Mouse (Mus musculus) frontal cortex, postnatal 14 days (tissue): Measurements from ENCODE around the gene Celf2.

ENCODE experiments used
- DNase-seq, 2 experiments: peaks; one replicate each; pipeline ENCODE4 v3.0.0; 2022; ENCODE audit warnings: low spot score in 2 of 2

The Celf2 gene

DNA sequence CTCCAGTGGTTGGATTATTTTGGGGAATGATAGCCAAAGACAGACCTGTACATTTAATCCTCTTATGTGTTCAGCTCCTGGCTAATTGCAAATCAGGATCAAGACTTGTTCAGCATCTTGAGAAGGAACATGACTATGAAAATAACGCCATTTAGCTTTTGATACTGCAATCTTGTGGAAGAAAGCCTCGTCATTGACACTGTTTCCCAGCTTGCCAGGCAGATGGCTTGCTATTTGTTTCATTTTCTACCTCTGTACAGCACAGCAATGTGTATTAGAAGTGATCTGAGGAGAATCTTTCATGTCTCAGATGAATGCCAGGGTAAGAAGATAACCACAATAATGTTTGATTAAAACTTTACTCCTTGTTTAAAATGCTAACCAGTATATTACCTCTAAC lies 315.9 kb downstream of the Celf2 start:
- DNase-seq = no peak

DNA sequence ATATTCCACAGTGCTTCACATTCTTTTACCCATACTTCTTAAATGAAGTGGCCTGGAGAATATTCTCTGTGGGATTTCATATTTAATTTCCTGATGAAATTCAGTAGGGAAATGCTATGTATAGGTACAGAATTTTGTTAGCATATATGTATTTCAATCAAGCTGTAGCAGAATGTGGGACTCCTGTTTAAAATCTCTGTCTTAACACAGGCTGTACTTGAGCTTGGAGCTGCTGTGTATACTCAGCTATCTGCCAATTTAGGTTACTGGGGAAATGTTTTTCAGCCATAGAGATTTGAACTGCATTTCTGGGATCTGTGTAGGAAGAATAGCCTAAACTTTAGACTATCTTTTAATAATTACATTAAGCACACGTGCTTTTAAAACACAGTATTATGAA lies 330.2 kb downstream of the Celf2 start:
- DNase-seq = no peak

DNA sequence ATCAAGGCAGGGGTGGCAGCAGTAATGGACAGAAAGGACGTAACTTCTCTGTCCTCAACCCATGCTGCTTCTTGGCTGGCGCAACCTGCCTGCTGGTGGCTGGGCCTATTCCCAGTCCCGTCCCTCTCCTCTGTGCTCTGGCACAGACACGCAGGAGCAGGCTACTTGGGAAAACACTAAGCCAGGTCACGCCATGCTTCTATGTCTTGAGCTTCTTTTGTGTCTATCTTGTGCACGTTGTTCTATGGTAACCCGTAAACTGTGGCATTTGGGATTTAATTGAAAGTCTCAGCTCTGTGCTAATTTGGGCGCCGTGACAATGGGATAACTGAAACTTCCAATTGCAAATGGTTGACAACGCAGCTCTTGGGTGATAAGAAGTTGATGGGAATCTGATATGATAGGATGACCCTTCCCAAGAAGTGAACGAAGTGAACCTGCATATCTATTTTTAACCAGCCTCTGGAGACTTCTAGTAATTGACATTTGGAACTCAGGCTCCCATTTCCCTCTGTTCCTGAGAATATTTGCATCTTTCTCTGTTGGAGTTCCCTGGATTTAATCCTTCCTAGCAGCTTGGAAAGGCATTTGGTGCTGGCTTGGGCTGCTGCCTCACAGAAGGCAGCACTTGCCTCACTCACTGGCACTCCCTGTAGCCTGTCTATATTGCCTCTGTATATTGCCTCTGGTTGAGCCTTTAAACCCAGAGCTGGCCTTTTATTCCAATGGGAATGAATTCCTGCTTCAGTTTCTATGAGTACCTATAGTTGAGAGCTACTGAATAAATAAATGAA lies 335.9 kb downstream of the Celf2 start:
- DNase-seq = no peak

DNA sequence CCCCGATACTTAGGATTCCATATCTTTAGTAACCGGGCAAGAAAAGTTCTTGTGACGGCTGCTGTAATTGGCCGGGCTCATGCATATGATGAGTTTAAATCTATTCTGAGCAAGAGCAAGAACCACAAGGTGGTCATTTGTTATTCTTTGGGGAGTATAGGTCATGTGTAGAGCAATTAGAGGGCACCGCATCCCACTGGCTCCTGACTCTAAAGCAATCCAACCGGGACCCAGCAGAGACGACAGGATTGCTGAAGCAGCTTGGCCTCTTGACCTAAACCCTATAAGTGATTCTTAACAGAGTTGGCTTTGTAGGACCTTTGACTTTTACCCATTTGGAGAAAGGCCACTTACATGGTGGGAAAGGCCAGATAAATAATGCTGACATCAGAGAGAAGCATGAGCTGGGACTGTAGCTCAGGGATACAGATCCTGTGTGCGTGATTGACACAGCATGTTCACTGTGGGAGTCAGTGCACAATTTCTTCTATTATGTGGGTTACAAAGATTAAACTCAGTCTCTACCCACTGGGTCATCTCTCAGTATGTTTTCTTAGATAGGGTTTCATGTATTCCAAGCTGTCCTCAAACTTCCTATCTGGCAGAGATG lies 338.2 kb downstream of the Celf2 start:
- DNase-seq = no peak

DNA sequence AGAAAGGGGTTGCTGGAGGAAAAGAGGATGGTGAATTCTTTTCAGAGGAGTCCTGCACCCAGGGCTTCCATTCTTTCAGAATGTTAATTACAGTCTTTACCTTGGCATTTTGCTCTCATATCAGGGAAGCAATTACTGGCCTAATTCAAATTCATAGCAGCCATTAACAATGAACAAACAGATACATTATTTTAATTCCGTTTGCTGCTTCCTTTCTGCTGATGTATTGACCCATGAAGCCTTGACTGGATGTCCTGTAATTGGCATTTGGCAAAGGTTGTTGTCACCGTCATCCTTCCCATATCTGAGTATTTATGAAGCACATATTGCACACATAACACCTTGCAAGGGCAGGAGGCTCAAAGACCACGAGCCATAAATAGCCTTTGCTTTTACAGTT lies 343.6 kb downstream of the Celf2 start:
- DNase-seq = no peak

DNA sequence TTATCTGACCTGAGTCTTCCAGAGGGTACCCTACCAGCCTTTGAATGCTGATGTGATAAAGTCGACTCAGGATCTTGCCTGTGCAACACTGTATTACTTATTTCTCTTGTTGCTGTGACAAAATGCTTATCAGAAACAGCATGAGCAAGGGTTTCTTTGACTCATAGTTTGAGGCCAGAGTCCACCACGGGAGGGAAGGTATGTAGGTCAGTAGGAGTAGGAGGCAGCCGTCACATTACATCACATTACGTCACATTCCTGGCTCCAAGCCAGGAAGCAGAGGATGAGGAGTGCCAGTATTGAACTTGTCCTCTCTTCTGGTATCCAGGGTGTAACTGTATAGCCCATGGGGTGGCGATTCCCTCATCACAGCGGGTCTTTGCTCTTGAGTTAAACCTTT lies 349.3 kb downstream of the Celf2 start:
- DNase-seq = no peak

DNA sequence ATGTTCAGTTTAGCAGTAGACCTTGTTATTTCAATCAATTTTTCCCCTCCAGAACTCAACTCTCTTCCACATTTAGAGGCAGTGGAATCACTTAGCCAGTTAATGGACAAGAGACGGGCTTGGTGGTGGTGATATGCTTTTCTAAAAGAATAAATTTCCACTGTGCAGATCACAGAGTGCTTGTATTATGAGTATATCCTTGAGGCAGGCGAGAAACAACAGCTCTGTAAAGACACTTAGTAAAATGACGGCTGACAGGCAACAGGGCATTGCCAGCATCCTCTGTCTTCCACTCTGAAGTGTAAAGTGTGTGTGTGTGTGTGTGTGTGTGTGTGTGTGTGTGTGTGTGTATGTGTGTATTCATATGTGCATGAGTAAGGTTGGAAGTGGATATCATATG lies 362.1 kb downstream of the Celf2 start:
- DNase-seq = no peak

DNA sequence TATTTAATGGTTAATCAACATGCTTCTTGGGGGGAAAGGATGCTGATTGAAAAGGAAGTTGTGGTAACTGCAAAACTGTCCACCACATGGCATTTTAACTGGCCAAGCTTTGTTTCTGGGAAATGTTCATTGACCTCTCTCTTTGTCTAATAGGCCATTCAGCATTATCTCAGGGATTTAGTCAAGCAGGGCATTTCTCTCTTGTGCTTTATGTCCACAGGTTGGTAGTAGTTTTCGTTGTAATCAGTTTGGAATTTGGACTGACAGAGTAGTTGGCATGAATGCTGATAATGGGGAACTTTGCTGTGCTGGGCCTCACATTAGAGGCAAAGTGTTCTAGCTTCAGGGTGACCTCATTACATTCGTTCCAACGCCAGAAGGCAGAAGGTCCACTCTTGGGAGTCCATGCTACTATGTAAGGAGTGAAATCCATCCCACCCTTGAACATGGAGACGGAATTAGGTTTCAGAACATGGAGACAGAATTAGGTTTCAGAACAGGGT lies 363.8 kb downstream of the Celf2 start:
- DNase-seq = no peak

DNA sequence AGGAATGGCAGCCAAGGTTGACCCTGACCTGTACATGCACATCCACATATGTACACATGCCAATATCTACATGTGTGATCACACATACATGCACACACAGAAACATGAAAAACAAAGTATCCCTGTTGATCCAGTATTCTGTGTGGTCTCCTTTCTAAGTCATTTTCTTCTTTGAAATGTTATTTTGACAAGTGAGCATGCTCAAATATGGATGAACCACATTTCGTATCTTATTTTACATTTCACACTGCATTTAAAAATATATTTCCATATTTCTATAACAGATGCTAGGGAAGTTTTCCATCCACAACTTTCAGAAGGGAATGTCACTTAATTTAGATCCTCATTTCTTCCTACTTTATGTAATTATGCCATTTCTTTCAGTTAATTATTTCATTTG lies 364.5 kb downstream of the Celf2 start:
- DNase-seq = no peak

DNA sequence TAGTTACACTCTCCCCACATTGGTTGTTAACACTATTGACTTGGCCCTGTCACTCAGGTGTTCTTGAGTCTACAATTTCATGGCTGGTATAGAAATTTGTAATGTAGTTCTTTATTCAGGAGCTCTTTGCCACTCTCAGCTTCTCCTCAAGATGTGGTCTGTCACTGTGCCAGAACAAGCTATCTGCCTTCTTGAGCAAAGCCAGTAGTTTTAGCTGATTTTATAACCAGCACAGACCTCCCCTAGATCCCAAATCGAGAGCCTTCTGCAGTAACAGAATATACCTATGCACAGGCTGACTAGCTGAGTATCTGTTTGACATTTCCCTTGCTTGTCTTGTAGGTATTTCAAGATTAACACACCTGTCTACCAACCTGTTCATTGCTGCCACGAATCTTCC lies 386.0 kb downstream of the Celf2 start:
- DNase-seq = no peak

DNA sequence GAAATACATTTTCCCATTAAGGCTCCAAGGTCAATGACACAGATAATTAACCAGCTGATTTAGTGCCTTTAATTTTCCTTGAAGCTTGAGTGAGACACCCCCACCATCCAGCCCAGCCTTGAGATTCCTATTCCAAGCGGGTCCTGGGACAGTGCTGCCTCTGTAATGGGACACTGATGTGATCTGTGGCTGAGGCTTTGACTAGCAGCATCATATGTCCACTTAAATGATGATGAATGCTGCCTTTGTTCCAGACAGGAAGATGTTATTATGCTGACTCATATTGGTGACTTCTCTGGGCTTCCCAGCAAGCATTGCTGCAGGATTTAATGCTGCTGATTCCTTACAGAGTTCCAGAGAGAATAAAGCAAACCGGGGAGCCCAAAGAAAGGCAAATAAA lies 393.6 kb downstream of the Celf2 start:
- DNase-seq = no peak

DNA sequence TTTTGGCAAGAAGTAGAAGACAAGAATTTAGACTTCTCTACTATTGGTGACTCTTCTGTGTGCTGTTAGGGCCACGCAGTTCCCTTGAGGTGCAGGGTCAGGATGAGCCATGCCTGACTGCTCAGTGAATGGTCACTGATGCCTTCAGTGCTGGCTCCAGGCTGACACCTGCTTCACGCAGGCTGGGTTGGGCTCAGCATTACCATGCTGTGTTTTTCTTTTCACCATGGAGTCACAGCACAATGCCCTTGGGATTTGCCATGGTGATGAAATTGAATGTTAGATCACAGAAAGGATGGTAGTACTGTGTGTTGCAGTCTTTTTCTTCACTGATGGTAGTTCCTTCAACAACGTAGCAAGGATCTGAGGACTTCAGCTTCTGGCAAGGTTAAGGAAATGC lies 394.2 kb downstream of the Celf2 start:
- DNase-seq = no peak

DNA sequence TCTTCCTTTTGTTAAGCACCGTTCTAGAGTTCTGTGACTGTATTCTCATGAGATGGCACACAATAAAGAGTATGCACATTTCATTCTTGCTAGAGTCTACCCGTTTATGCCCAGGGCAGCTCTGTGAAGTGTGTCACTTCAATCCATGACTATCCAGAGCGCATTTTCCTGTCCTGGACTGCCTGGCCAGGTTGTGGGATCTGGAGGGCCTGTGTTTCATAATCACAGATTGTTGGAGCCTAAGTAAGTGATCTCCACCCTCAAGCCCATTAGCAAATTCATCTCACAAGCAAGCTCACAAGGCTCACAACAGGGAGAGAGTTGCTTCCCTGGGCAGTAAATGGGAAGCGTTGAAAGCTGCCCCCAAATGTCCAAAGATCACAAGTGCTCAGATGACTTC lies 395.6 kb downstream of the Celf2 start:
- no peak for DNase-seq

DNA sequence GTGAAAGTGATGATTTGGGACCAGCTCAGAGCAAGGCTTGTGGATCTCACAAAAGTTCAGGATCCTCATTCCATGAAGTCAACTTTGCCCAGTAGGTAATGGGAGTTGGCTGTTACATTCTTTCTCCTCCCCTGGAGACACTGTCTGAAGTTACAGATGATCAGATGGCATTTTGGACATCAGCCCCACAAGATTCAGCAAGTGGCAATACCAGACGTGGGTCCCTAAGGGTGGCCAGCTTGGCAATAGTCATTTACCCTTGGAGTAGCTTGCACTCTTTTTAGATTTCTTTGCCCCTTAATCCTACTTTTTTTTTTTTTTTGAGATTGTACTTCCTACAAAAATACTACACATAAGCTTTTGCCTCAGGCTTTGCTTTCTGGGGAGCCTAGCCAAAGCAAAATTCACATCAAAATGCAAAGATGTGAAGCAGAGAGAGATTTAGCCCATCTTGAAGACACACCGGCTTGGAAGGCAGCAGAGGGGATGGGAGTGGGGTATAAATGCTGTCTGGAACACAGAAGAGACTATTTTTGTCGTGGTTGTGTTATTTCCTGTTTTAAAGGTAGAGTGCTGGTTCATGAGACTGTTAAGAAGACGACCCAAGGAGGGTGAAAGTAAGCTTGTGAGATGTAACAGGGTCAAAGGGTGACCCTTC lies 397.1 kb downstream of the Celf2 start:
- DNase-seq = no peak

DNA sequence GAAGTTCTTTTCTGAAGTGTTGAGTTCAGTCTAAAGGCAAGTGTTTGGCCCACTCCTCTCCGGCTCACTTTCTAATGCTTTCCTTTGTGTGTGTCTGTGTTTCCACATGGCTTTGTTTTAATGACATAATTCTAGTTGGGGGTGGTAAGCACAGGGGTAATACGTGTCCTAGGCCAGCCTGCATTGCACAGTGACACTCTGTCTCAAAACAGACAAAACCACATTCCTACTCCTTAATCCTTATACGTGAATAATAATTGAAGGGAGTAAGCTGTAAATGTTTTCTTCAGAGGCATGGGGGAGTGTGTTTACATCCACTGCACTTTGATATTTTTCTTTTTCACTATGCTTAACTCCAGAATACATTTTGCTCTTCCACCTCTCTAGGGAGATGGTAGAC lies 415.9 kb downstream of the Celf2 start:
- no peak for DNase-seq

DNA sequence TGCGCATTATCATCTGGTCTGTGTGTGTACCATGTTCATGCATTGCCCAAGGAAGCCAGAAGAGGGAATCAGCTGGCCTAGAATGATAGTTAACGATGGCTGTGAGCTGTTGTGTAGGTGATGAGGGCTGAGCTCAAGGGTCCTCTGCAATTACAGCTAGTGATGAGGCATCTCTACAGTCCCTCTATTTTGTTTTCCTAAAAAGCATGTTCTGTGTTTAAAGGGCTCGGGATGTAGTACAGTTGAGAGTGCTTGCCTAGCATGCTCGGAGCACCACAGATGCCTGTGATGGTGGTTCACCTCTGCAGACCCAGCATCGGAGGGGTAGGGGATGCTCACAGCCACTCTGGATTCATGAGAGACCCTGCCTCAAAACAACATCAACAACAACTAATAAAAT lies 416.7 kb downstream of the Celf2 start:
- no peak for DNase-seq

DNA sequence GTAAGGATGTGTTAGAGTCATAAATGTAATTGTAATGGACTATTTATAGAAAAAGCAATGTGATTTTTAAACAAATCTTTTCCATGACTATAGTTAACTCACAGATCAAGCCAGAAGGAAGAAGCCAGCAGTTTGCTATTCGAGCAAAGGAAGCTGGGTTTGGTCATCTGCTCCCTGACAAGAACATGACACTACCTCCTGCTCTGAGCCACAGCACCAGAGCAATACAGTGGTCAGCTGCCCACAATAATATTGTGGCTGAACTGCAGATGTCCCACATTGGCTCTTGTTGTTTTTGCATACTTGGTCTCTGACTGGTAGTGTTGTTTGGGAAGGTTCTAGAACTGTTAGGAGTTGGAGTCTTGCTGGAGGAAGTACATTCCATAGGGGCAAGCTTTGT lies 418.9 kb downstream of the Celf2 start:
- no peak for DNase-seq

DNA sequence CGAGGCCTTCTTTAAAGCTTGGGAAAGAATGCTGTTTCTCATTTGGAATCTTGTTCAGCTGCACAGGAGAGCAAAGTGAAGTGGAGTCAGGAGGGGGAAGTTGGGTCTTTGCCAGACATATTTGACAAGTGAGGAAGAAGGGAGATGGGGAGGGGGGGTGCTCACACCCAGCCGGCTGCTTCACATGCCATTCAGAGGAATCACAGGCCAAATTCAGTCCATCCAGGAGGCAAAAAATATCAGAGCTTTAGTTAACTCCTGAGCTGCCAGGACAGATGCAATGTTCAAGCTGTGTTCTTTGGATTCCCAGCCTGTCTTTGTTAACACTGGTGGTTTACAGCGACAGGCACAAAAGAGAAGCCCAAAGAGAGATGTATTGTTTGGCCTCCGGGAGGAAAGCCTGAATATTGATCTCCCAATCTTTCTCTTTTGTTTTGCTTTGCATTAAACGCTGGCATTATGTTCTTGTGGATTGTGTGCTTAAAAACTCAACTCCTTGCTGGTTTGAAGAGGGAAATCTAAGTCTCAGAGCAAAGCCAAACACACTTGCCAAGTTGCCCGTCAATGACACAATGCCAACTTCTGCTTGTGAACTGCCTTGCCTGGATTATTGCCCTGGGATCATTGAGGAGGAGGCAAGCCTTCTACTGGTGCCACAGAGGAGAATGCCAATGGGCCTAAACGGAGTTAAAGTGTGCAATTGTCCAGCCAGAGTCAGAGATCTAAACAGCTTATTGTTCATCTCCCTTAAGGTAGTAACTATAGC lies 420.1 kb downstream of the Celf2 start:
- peak in 1 of 2 experiments; percentile 38 for DNase-seq

DNA sequence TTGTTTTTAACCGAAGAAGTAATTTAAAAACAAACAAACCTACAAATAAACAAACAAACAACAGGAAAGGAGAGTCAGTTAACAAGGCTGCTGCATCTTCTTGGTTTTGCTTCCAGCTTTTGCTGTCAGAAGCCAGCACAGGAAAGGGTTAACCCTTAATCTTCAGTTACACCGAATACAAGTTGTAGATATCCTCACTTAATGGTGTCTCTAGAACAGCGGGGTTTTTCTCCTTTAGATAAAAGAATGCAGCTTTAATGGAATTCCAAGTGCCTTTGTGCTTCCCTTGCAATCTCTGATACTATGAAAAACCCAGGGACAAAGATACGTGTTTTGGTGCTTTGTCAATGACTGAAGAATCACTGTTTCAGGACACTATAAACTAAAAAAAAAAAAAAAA lies 420.8 kb downstream of the Celf2 start:
- DNase-seq = no peak

DNA sequence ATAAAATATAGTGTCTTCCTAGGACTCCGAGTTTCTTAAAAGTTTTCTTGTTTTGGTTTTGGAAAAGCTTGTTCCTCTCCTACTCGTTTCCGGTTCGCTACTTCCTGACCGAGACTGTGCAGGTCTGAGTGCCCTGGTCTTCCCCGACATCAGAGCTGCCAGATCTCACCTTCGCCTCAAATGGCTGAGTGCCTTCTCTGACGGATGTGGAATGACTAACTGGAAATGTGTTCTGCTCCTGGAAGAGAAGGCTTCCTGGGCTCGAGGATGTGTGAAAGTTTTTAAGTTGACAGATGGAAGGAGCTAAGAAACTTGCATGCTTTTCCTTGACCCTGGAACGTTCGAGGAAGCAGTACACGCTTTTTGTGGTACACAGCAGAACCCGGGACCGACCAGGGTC lies 421.9 kb downstream of the Celf2 start:
- no peak for DNase-seq

DNA sequence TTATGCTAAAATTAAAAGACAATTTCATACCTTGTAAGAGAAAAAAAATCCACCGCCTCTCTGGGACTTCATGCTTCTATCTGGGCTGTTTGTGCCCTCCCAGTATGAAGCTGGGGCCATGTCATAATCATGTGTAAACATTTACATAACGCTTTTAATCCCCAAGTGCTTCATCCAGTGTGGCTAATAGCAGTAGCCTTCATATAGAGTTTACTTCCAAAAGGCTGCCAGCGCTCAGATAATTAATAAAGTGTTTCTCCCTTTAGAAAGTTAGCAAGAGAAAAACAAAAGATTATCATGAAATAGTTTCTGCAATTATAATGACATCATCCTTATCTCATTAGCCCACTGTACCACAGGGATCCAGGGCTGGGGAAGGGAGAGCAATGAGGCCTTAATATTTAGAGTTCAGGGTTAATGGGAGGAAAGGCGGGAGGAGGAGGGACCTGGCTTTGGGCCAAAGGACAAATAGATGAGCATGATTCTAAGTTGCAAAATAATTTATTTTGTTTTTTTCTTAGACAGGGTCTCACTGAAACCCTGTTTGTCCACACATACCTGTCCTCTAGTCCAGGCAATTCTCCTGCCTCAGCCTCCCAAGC lies 425.8 kb downstream of the Celf2 start:
- DNase-seq = no peak
